Mouse (Mus musculus) intestine, embryonic 14.5 days (tissue): ENCODE results near the gene Ispd. TPM values are rescaled to one million over a fixed set of nuclear protein-coding genes. Genes with fewer than 3 reads are reported as not detected.

Experiments
- ATAC-seq: fragments of 200-750 bp; cut with Nextera tagmentation; replicated peaks from 2 replicates; pipeline ENCODE4 v1.8.0; 2017; ENCODE audit warnings: low read depth, moderate number of reproducible peaks, moderate TSS enrichment, moderate library complexity; ENCODE audit not compliant: low FRiP score, low TSS enrichment
- DNase-seq: peaks from one replicate; pipeline ENCODE4 v3.0.0-alpha.2; 2018; ENCODE audit warnings: low spot score
- H3K27ac ChIP-seq: fragments of 300-500 bp; sonication (generic); 2 replicates; pipeline ENCODE4 v1.5.1; 2014; ENCODE audit warnings: low read depth, mild to moderate bottlenecking, control low read depth
- H3K27me3 ChIP-seq: fragments of 300-500 bp; sonication (generic); replicated peaks from 2 replicates; pipeline ENCODE4 v1.6.1; 2014; ENCODE audit warnings: low read length, control low read depth; ENCODE audit not compliant: control insufficient read depth, insufficient read depth
- H3K36me3 ChIP-seq: fragments of 300-500 bp; sonication (generic); 2 replicates; pipeline ENCODE4 v1.6.1; 2014; ENCODE audit warnings: low read length, control low read depth; ENCODE audit not compliant: control insufficient read depth, insufficient read depth
- H3K4me1 ChIP-seq: fragments of 300-500 bp; sonication (generic); replicated peaks from 2 replicates; pipeline ENCODE4 v1.6.1; 2014; ENCODE audit warnings: low read length, control low read depth, mixed read lengths; ENCODE audit not compliant: control insufficient read depth, insufficient read depth
- H3K4me2 ChIP-seq: fragments of 300-500 bp; sonication (generic); 2 replicates; pipeline ENCODE4 v1.6.1; 2014; ENCODE audit warnings: low read length
- H3K4me3 ChIP-seq: fragments of 300-500 bp; sonication (generic); 2 replicates; pipeline ENCODE4 v1.5.1; 2014; ENCODE audit warnings: low read depth, low read length, control low read depth, mixed read lengths
- H3K9ac ChIP-seq: fragments of 300-500 bp; sonication (generic); 2 replicates; pipeline ENCODE4 v1.6.1; 2014; ENCODE audit warnings: mild to moderate bottlenecking, low read length
- H3K9me3 ChIP-seq: fragments of 300-500 bp; sonication (generic); 2 replicates; pipeline ENCODE4 v1.6.1; 2016; ENCODE audit warnings: low read length, control low read depth; ENCODE audit not compliant: control insufficient read depth
- WGBS: fragments of 180-500 bp; shearing (Covaris S2); extraction: QIAGEN DNeasy Blood & Tissue Kit; methylation state at CpG from one replicate; pipeline ENCODE4 v1.1.7; 2014; 5-methylcytosine and 5-hydroxymethylcytosine counted together
- polyA plus RNA-seq: library from polyadenylated mRNA; unstranded; fragments of >200 nt; fragmentation: Nextera tagmentation; extraction: Ambion mirVana; gene quantifications from 2 replicates; pipeline ENCODE4 v1.2.1, GENCODE M21; 2014

Gene Ispd
- polyA plus RNA-seq, 1 experiment from 2014 or later, result 12.5 TPM

DNA sequence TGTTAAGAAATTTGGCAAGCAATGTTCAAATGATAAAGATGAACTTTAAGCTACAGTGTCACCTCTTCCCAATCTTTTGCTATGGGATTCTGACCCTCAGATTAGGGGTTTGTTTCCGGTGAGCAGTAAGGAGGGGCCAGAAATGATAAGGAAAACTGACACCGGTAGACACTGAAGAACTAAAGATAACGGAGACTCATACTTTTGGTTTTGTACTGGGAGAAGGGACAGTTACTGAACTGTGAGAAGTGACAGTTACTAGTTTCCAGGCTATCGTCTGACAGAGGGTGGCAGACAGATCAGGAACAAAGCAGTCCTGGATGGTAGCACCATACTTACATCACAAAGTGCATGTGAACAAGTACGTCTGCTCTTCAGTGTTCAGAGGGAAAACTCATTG lies 55.7 kb downstream of the Ispd start:
- Histone ChIP-seq H3K27me3 (no peaks in the 10 kb centered on the region), H3K27ac (no peak overlapping the region), H3K4me2 (no peak overlapping the region), H3K36me3 (no peaks in the 10 kb centered on the region), H3K4me3 (no peak overlapping the region), H3K4me1 (peaks cover 5% of the 10 kb centered on the region; the same call in 1 of the 2 replicates), H3K9ac (no peak overlapping the region), H3K9me3 (no peaks in the 10 kb centered on the region)
- no peak for ATAC-seq
- WGBS, result 48% methylated on average over 5 of the region's 5 CpGs
- DNase-seq, result no peak

DNA sequence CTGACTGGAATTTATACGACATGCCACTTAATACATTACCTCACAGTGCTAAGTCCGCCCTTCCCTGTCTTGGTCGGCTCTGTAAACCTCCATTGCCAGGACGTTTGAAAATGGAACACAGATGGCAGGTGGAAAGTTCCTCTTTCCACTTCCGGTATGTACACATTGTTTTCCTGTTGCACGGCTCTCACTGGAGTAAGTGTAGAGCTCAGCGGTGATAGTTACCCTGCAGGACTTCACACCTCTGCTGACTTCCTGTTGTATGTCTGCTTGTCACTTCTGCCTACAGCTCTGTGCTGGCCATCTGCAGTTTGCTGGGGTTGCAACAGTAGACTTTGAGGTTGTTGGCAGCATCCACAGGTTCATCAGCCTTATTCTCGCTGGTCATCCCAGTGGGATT lies 58.1 kb downstream of the Ispd start:
- WGBS, result 80% methylated on average over 8 of the region's 8 CpGs

DNA sequence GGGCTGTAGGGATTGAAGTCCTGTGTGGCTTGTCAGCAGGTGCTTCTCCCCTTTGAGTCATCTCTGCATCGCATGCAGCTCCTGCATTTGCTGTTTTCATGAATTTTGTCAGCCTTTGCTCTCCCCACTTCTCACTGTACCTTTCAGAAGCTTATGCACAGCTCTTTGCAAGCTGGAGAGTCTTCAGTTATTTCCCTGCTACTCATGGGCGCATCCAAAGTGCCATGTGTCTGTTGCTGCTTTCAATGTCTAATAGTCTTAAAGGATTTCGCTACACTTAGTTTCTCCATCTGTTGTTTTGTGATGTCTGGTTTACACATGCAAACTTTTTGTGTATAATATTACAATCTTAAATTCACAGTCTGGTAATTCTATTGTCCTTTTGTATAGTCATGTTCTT lies 74.8 kb downstream of the Ispd start:
- no peak for ATAC-seq
- H3K4me1 ChIP-seq, result no peaks in the 10 kb centered on the region
- H3K4me3 ChIP-seq, result no peak overlapping the region
- H3K27me3 ChIP-seq, result no peaks in the 10 kb centered on the region
- H3K4me2 ChIP-seq, result no peak overlapping the region
- H3K9ac ChIP-seq, result no peak overlapping the region
- no peak overlapping the region for H3K27ac ChIP-seq
- DNase-seq, result no peak
- WGBS, result 94% methylated on average over 3 of the region's 3 CpGs
- peaks cover 2% of the 10 kb centered on the region; the same call in 1 of the 2 replicates for H3K9me3 ChIP-seq
- no peaks in the 10 kb centered on the region for H3K36me3 ChIP-seq

More for the DNA sequence above, 58.1 kb downstream of the Ispd start:
- H3K9ac ChIP-seq, result no peak overlapping the region
- H3K9me3 ChIP-seq, result no peaks in the 10 kb centered on the region
- H3K27me3 ChIP-seq, result no peaks in the 10 kb centered on the region
- H3K4me1 ChIP-seq, result peaks cover 5% of the 10 kb centered on the region; the same call in 1 of the 2 replicates
- DNase-seq (no peak), ATAC-seq (no peak)
- H3K4me2 ChIP-seq, result no peak overlapping the region
- no peak overlapping the region for H3K4me3 ChIP-seq
- no peaks in the 10 kb centered on the region for H3K36me3 ChIP-seq
- H3K27ac ChIP-seq, result no peak overlapping the region

DNA sequence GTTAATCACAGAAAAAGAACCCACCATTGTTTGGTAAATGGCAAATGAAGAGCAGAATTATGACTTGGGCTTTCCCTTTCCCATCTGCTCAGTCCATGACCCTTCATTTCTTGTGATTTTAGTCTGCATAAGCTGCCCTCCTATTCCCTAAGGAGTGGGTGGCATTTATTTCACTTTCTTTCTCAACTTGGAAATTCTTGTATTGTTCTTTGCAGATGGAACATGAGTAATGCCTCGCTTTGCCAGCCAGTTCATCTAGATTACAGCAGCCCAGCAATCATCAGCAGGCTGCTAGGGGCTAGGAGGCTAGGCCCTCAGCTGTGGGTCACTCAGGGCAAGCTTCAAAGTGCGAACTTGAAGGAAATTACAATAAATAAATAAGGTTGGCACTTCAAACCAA lies 76.5 kb downstream of the Ispd start:
- no peaks in the 10 kb centered on the region for H3K36me3 ChIP-seq
- WGBS, result 74% methylated on average over 2 of the region's 2 CpGs
- no peak overlapping the region for H3K9ac ChIP-seq
- H3K4me1 ChIP-seq, result no peaks in the 10 kb centered on the region
- H3K27me3 ChIP-seq, result no peaks in the 10 kb centered on the region
- H3K4me2 ChIP-seq, result no peak overlapping the region
- ATAC-seq (no peak), DNase-seq (no peak)
- no peak overlapping the region for H3K27ac ChIP-seq
- 0 out of 2 replicates have a peak, but pooled peaks cover under 1% of the 10 kb centered on the region for H3K9me3 ChIP-seq
- no peak overlapping the region for H3K4me3 ChIP-seq

DNA sequence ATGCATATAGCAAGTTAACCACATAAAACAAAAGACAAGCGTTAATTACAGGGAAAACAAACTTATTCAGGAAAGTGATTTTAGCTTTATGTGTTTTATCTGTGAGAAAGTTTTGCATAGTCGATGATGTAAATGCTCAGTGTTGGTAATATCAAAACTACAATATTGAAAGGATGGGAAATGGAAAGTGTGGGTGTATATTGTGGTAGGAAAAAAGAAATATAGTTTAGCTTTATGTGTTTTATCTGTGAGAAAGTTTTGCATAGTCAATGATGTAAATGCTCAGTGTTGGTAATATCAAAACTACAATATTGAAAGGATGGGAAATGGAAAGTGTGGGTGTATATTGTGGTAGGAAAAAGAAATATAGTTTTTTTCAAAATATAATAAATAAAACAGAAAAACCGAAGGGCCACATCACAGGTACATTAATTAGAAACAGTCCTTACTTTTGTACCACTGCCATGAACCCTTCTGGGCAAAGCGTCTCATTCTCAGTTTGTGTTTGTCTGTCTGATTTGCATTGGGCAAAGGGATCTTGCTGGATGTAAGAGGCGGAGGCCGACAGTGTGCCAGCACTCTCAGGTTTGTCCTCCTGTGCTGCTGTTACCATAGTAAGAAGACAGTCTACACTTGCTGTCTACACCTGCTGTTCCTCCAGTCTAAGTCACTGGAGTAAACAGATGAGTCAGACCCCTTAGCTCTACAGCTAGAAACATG lies 87.2 kb downstream of the Ispd start:
- Histone ChIP-seq H3K4me1 (0 out of 2 replicates have a peak, but pooled peaks cover 2% of the 10 kb centered on the region), H3K27ac (no peak overlapping the region), H3K9ac (no peak overlapping the region), H3K27me3 (no peaks in the 10 kb centered on the region), H3K9me3 (no peaks in the 10 kb centered on the region), H3K4me2 (no peak overlapping the region), H3K4me3 (no peak overlapping the region), H3K36me3 (no peaks in the 10 kb centered on the region)
- 92% methylated on average over 6 of the region's 6 CpGs for WGBS
- DNase-seq (no peak), ATAC-seq (no peak)

DNA sequence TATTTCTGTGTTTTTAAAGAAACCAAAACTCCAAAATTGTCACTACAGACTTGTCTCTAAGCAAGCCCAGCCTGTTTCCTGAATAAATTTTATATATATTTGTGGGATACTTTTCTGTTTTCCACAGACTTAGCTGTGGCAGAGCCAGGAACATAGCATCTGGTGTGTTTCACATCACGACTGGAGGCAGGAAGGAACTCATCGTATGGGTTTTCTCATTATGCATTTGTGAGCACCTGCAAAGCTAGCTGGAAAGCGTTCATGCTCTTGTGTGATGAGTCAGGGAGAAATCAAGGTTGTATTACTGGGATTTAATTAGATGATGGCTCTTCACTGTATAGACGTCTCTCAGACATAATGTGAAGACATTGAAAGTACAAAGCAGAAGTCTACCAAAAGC lies 90.2 kb downstream of the Ispd start:
- no peak overlapping the region for H3K4me3 ChIP-seq
- no peaks in the 10 kb centered on the region for H3K9me3 ChIP-seq
- no peak for DNase-seq
- no peak overlapping the region for H3K9ac ChIP-seq
- no peak for ATAC-seq
- no peaks in the 10 kb centered on the region for H3K36me3 ChIP-seq
- WGBS, result 55% methylated on average over 4 of the region's 4 CpGs
- H3K27me3 ChIP-seq, result no peaks in the 10 kb centered on the region
- H3K4me2 ChIP-seq, result no peak overlapping the region
- H3K27ac ChIP-seq, result no peak overlapping the region
- peaks cover 8% of the 10 kb centered on the region; the same call in 1 of the 2 replicates for H3K4me1 ChIP-seq

DNA sequence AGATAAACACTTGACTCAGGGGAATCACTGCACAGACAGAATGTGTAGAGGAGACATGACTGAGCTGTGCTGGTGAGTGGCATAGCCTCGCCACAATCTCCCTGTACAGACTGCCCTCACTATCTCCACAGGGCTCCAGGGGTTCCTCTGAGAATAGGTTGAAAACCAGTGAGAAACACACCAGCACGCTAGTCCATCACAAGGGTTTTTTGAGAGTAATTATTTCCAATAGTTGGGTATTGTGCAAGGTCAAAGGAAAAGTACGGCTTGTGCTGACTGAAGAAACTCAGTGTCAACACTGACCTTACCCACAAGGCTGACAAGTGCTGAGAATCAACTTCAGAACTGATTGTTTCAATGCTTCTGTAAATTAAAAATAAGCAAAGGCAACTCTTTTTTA lies 92.9 kb downstream of the Ispd start:
- 85% methylated on average over 3 of the region's 3 CpGs for WGBS
- ATAC-seq, result no peak
- H3K27ac ChIP-seq, result no peak overlapping the region

DNA sequence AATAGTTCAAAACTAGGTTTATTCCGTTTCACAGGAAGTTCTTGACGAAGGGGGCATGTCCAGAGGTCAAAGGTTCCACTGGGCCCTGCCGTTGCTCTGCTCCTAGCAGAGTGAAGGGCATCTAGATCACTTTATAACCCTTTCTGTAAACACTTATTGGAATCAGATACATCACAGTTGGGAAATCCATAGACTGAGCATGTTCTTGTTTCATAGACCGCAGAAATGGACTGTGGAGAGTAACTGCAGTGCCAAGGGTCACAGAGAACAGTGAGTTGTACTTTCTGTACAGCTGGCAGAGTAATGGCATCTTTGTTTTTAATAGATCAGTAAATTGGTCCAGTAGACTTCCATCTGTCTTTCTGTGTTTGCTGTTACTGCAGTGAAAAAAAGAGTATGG lies 94.0 kb downstream of the Ispd start:
- H3K9me3 ChIP-seq, result no peaks in the 10 kb centered on the region
- no peaks in the 10 kb centered on the region for H3K27me3 ChIP-seq
- 52% methylated on average over 4 of the region's 4 CpGs for WGBS
- peaks cover 20% of the 10 kb centered on the region; the same call in 1 of the 2 replicates for H3K4me1 ChIP-seq
- no peak overlapping the region for H3K4me3 ChIP-seq
- H3K9ac ChIP-seq, result no peak overlapping the region
- no peaks in the 10 kb centered on the region for H3K36me3 ChIP-seq
- H3K27ac ChIP-seq, result no peak overlapping the region
- DNase-seq (no peak), ATAC-seq (no peak)
- no peak overlapping the region for H3K4me2 ChIP-seq

More for the DNA sequence above, 92.9 kb downstream of the Ispd start:
- Histone ChIP-seq H3K9ac (no peak overlapping the region), H3K4me3 (no peak overlapping the region), H3K4me1 (peaks cover 20% of the 10 kb centered on the region; the same call in 1 of the 2 replicates), H3K9me3 (no peaks in the 10 kb centered on the region), H3K36me3 (no peaks in the 10 kb centered on the region), H3K27me3 (no peaks in the 10 kb centered on the region), H3K4me2 (no peak overlapping the region)
- DNase-seq, result no peak

DNA sequence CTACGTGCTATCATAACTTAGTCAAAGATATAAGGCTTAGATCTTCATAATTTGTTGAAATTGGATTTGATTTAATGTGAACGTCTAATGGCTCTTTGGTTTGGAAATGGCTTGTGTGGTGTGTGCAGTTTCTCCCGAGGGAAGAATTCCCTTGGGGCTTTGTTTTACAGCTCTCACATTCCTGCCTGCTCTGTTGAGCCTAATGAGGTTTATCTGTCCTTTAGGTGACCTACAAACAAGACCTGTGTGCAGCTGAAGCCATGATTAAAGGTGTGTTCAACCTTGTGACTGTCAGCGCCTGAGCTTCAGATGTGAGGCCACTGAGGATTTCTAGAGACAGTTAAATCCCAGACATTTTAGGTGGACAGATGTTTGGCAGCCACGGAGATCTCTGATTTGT lies 95.2 kb downstream of the Ispd start:
- DNase-seq, result no peak
- Histone ChIP-seq H3K27ac (no peak overlapping the region), H3K4me1 (peaks cover 18% of the 10 kb centered on the region; the same call in 1 of the 2 replicates), H3K36me3 (no peaks in the 10 kb centered on the region), H3K27me3 (no peaks in the 10 kb centered on the region), H3K4me3 (no peak overlapping the region), H3K4me2 (no peak overlapping the region), H3K9me3 (no peaks in the 10 kb centered on the region), H3K9ac (no peak overlapping the region)
- 24% methylated on average over 5 of the region's 5 CpGs for WGBS
- no peak for ATAC-seq
